Mouse (Mus musculus): ENCODE measurements around the gene Apeh. TPM values are rescaled to one million over a fixed set of nuclear protein-coding genes. Genes with fewer than 3 reads are reported as not detected.

The Apeh gene
- total and polyA plus RNA-seq, 3 experiments: 69.0 to 76.1 TPM; not detected in 1

DNA sequence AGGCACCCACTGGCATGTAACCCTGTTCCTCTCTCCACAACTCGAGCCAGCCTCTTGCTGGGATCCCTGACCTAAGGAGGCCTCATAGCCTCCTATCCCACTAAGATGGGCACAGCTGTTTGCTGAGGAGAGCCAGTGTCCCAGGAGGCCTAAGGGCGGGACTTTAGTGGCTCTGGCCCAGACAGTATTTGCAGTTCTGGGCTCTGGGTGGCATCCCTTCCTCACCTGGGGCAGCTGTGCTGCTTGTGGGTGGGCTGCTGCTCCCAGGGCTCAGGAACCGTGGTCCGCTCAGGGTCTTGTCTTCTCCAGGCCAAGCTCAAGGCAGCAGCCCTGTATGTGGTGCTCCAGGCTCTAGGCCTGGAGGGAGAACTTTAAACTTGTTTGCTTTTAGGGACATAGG is 47.8 kb downstream of the Apeh start:
- peaks cover 4 to 6% of the 10 kb centered on the region in 2 experiments for H3K36me3 ChIP-seq (ENCODE audit: control insufficient read depth in 1 of 2, insufficient read depth in 2 of 2, low read length in 2 of 2)
- no peaks in the 10 kb centered on the region for H3K27me3 ChIP-seq (ENCODE audit: control insufficient read depth in 1 of 2, insufficient read depth in 2 of 2, low read length in 2 of 2)
- no peak for DNase-seq (ENCODE audit: low read depth, low spot score)
- H3K79me2 ChIP-seq (ENCODE audit: control insufficient read depth, insufficient read depth, low read length, poor library complexity): peaks cover 10% of the 10 kb centered on the region
- no peak for TF ChIP-seq RAD21 (IDR thresholded peaks at IDR 0.05; ENCODE audit: low read depth, low read length)
- TF ChIP-seq KAT2A (conservative IDR thresholded peaks at IDR 0.05; ENCODE audit: low read depth, low read length): no peak
- no peak for TF ChIP-seq GATA1 (IDR thresholded peaks at IDR 0.05; ENCODE audit: low read depth, low read length)
- TF ChIP-seq MYC (IDR thresholded peaks at IDR 0.05; ENCODE audit: low read depth, low read length): no peak
- TF ChIP-seq CHD2 (IDR thresholded peaks at IDR 0.05; ENCODE audit: low read length): no peak
- no peak for TF ChIP-seq USF2 (IDR thresholded peaks at IDR 0.05; ENCODE audit: borderline replicate concordance in 1 of 2, insufficient read depth in 1 of 2, low read depth in 1 of 2, low read length in 2 of 2)
- no peak for TF ChIP-seq MEF2A (IDR thresholded peaks at IDR 0.05; ENCODE audit: extremely low read depth, insufficient replicate concordance, low read depth, low read length, poor library complexity, severe bottlenecking)
- no peak for TF ChIP-seq USF1 (IDR thresholded peaks at IDR 0.05; ENCODE audit: low read depth, low read length)
- no peak for TF ChIP-seq SMC3 (IDR thresholded peaks at IDR 0.05; ENCODE audit: low read depth, low read length)
- no peak for TF ChIP-seq UBTF (IDR thresholded peaks at IDR 0.05; ENCODE audit: borderline replicate concordance, insufficient read depth, low read depth, low read length)
- no peak overlapping the region for H3K4me3 ChIP-seq (ENCODE audit: control insufficient read depth in 1 of 2, insufficient read depth in 1 of 2, low read depth in 2 of 2, low read length in 2 of 2)
- H3K27ac ChIP-seq (ENCODE audit: control insufficient read depth, low read depth, low read length): no peak overlapping the region
- H3K9ac ChIP-seq (ENCODE audit: control insufficient read depth, low read depth, low read length, poor library complexity, severe bottlenecking): no peak overlapping the region
- H3K4me1 ChIP-seq (ENCODE audit: control insufficient read depth in 1 of 2, insufficient read depth in 2 of 2, low read length in 2 of 2): peaks cover 2 to 14% of the 10 kb centered on the region in 2 experiments
- no peaks in the 10 kb centered on the region for H3K9me3 ChIP-seq (replicated peaks; ENCODE audit: insufficient read depth, low read length)

DNA sequence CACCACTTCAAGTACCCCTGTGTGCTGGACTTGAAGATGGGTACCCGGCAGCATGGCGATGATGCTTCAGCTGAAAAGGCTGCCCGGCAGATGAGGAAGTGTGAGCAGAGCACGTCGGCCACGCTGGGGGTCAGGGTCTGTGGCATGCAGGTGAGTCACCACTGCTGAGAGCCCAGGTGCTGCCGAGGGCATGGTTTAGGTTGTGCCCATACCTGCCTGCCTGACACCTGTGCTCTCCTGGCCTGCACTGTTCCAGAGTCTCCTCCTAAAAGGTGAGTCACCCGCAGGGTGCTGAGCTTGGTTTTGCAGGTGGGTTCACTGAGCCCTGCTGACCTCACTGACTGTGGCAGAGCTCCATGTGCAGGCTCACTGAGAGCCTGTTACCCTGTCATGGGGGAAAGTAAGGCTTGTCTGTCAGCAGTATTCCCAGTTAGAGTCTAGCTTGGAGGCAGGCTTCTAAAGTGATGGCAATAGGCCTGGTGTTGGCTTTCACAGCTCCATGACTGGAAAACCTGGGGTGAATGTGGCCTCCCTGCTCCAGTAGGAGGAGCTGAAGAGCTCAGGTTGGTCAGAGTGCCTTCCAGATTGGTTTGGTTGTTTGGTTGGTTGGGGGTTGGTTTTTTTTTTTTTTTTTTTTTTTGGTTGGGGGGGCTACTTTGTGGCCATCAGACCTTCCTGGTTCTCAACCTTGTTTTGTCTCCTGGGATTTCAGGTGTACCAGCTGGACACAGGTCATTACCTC is 49.5 kb downstream of the Apeh start:
- Histone ChIP-seq H3K4me3 (ENCODE audit: control insufficient read depth in 1 of 2, insufficient read depth in 1 of 2, low read depth in 2 of 2, low read length in 2 of 2) (no peak overlapping the region), H3K79me2 (ENCODE audit: control insufficient read depth, insufficient read depth, low read length, poor library complexity) (peaks cover 10% of the 10 kb centered on the region), H3K27me3 (ENCODE audit: control insufficient read depth in 1 of 2, insufficient read depth in 2 of 2, low read length in 2 of 2) (no peaks in the 10 kb centered on the region), H3K9me3 (replicated peaks; ENCODE audit: insufficient read depth, low read length) (no peaks in the 10 kb centered on the region), H3K4me1 (ENCODE audit: control insufficient read depth in 1 of 2, insufficient read depth in 2 of 2, low read length in 2 of 2) (peaks cover 2 to 12% of the 10 kb centered on the region in 2 experiments), H3K36me3 (ENCODE audit: control insufficient read depth in 1 of 2, insufficient read depth in 2 of 2, low read length in 2 of 2) (peaks cover 6 to 9% of the 10 kb centered on the region in 2 experiments), H3K9ac (ENCODE audit: control insufficient read depth, low read depth, low read length, poor library complexity, severe bottlenecking) (no peak overlapping the region), H3K27ac (ENCODE audit: control insufficient read depth, low read depth, low read length) (no peak overlapping the region)
- peak; percentile 13 to 38 (median 38); a peak in 4 of 6 replicates for TF ChIP-seq CTCF (IDR thresholded peaks at IDR 0.05 in 2 of 3, conservative IDR thresholded peaks at IDR 0.05 in 1 of 3; ENCODE audit: control insufficient read depth in 1 of 3, insufficient read depth in 1 of 3, low read depth in 2 of 3, low read length in 3 of 3, poor library complexity in 1 of 3, severe bottlenecking in 1 of 3)
- no peak for TF ChIP-seq SIN3A (IDR thresholded peaks at IDR 0.05; ENCODE audit: low read length)
- TF ChIP-seq SMC3 (IDR thresholded peaks at IDR 0.05; ENCODE audit: low read depth, low read length): peak; percentile 25
- DNase-seq (ENCODE audit: low read depth, low spot score): no peak

Other genes starting within 250 kb of the Apeh start
- gene Rbm6, start 221.4 kb downstream of the Apeh start, total RNA-seq (2012; rRNA removed): 54.2 and 55.8 TPM in 2 replicates
- 100 to 1,000 TPM in 1 of 2 experiments, 10 to 100 TPM in 1; 55.7 to 521 TPM for gene Rbm6, start 221.4 kb downstream of the Apeh start, polyA plus RNA-seq (2012; ENCODE audit: insufficient read depth in 1 of 2, insufficient read length in 2 of 2, low read depth in 1 of 2, low replicate concordance in 2 of 2, missing spikeins in 1 of 2)
- gene Mon1a, start 206.5 kb downstream of the Apeh start, total RNA-seq (2012; rRNA removed): 10.1 and 11.5 TPM in 2 replicates
- gene Mon1a, start 206.5 kb downstream of the Apeh start, polyA plus RNA-seq (2012; ENCODE audit: insufficient read depth in 1 of 2, insufficient read length in 2 of 2, low read depth in 1 of 2, low replicate concordance in 2 of 2, missing spikeins in 1 of 2): 10 to 100 TPM in 1 of 2 experiments, not detected in 1; 13.5 TPM
- 136 and 149 TPM in 2 replicates for gene Mst1r, start 187.7 kb downstream of the Apeh start, total RNA-seq (2012; rRNA removed)
- 100 to 1,000 TPM in 1 of 2 experiments, not detected in 1; 133 TPM for gene Mst1r, start 187.7 kb downstream of the Apeh start, polyA plus RNA-seq (2012; ENCODE audit: insufficient read depth in 1 of 2, insufficient read length in 2 of 2, low read depth in 1 of 2, low replicate concordance in 2 of 2, missing spikeins in 1 of 2)
- gene Actl11, start 166.1 kb downstream of the Apeh start, total RNA-seq (2012; rRNA removed): not detected in 2 replicates
- gene Actl11, start 166.1 kb downstream of the Apeh start, polyA plus RNA-seq (2012; ENCODE audit: insufficient read depth in 1 of 2, insufficient read length in 2 of 2, low read depth in 1 of 2, low replicate concordance in 2 of 2, missing spikeins in 1 of 2): not detected
- 0.08 and 0.39 TPM in 2 replicates for gene Camkv, start 158.9 kb downstream of the Apeh start, total RNA-seq (2012; rRNA removed)
- gene Camkv, start 158.9 kb downstream of the Apeh start, polyA plus RNA-seq (2012; ENCODE audit: insufficient read depth in 1 of 2, insufficient read length in 2 of 2, low read depth in 1 of 2, low replicate concordance in 2 of 2, missing spikeins in 1 of 2): under 1 TPM in 1 of 2 experiments, not detected in 1; 0.14 TPM
- gene Traip, start 144.5 kb downstream of the Apeh start, total RNA-seq (2012; rRNA removed): 37.3 and 43.6 TPM in 2 replicates
- gene Traip, start 144.5 kb downstream of the Apeh start, polyA plus RNA-seq (2012; ENCODE audit: insufficient read depth in 1 of 2, insufficient read length in 2 of 2, low read depth in 1 of 2, low replicate concordance in 2 of 2, missing spikeins in 1 of 2): 10 to 100 TPM in 1 of 2 experiments, not detected in 1; 65.2 TPM
- gene Uba7, start 119.1 kb downstream of the Apeh start, total RNA-seq (2012; rRNA removed): 15.8 and 18.1 TPM in 2 replicates
- gene Uba7, start 119.1 kb downstream of the Apeh start, polyA plus RNA-seq (2012; ENCODE audit: insufficient read depth in 1 of 2, insufficient read length in 2 of 2, low read depth in 1 of 2, low replicate concordance in 2 of 2, missing spikeins in 1 of 2): 10 to 100 TPM in 1 of 2 experiments, not detected in 1; 44.1 TPM
- 0.26 and 0.35 TPM in 2 replicates for gene Gm20661, start 111.5 kb downstream of the Apeh start, total RNA-seq (2012; rRNA removed)
- gene Gm20661, start 111.5 kb downstream of the Apeh start, polyA plus RNA-seq (2012; ENCODE audit: insufficient read depth in 1 of 2, insufficient read length in 2 of 2, low read depth in 1 of 2, low replicate concordance in 2 of 2, missing spikeins in 1 of 2): under 1 TPM in 1 of 2 experiments, not detected in 1; 0.85 TPM
- gene Inka1, start 108.7 kb downstream of the Apeh start, total RNA-seq (2012; rRNA removed): 54.1 and 65.3 TPM in 2 replicates
- 10 to 100 TPM in 1 of 2 experiments, not detected in 1; 60.7 TPM for gene Inka1, start 108.7 kb downstream of the Apeh start, polyA plus RNA-seq (2012; ENCODE audit: insufficient read depth in 1 of 2, insufficient read length in 2 of 2, low read depth in 1 of 2, low replicate concordance in 2 of 2, missing spikeins in 1 of 2)
- 0.65 and 1.5 TPM in 2 replicates for gene Cdhr4, start 102.1 kb downstream of the Apeh start, total RNA-seq (2012; rRNA removed)
- gene Cdhr4, start 102.1 kb downstream of the Apeh start, polyA plus RNA-seq (2012; ENCODE audit: insufficient read depth in 1 of 2, insufficient read length in 2 of 2, low read depth in 1 of 2, low replicate concordance in 2 of 2, missing spikeins in 1 of 2): 1 to 10 TPM in 1 of 2 experiments, not detected in 1; 4.4 TPM
- gene Gm20662, start 98.3 kb downstream of the Apeh start, total RNA-seq (2012; rRNA removed): 0.62 and 0.73 TPM in 2 replicates
- gene Gm20662, start 98.3 kb downstream of the Apeh start, polyA plus RNA-seq (2012; ENCODE audit: insufficient read depth in 1 of 2, insufficient read length in 2 of 2, low read depth in 1 of 2, low replicate concordance in 2 of 2, missing spikeins in 1 of 2): 1 to 10 TPM in 1 of 2 experiments, not detected in 1; 1.2 TPM
- gene Ip6k1, start 92.1 kb downstream of the Apeh start, total RNA-seq (2012; rRNA removed): 35.5 and 37.2 TPM in 2 replicates
- gene Ip6k1, start 92.1 kb downstream of the Apeh start, polyA plus RNA-seq (2012; ENCODE audit: insufficient read depth in 1 of 2, insufficient read length in 2 of 2, low read depth in 1 of 2, low replicate concordance in 2 of 2, missing spikeins in 1 of 2): 10 to 100 TPM; 31.8 to 59.1 TPM
- gene Gmppb, start 45.4 kb downstream of the Apeh start, total RNA-seq (2012; rRNA removed): 38.1 and 50.4 TPM in 2 replicates
- 10 to 100 TPM in 1 of 2 experiments, not detected in 1; 26.2 TPM for gene Gmppb, start 45.4 kb downstream of the Apeh start, polyA plus RNA-seq (2012; ENCODE audit: insufficient read depth in 1 of 2, insufficient read length in 2 of 2, low read depth in 1 of 2, low replicate concordance in 2 of 2, missing spikeins in 1 of 2)
- gene Amigo3, start 41.4 kb downstream of the Apeh start, total RNA-seq (2012; rRNA removed): 1.2 and 2.2 TPM in 2 replicates
- 1 to 10 TPM in 1 of 2 experiments, not detected in 1; 3.4 TPM for gene Amigo3, start 41.4 kb downstream of the Apeh start, polyA plus RNA-seq (2012; ENCODE audit: insufficient read depth in 1 of 2, insufficient read length in 2 of 2, low read depth in 1 of 2, low replicate concordance in 2 of 2, missing spikeins in 1 of 2)
- 1.6 and 4.6 TPM in 2 replicates for gene Mst1, start 14.2 kb downstream of the Apeh start, total RNA-seq (2012; rRNA removed)
- gene Mst1, start 14.2 kb downstream of the Apeh start, polyA plus RNA-seq (2012; ENCODE audit: insufficient read depth in 1 of 2, insufficient read length in 2 of 2, low read depth in 1 of 2, low replicate concordance in 2 of 2, missing spikeins in 1 of 2): 1 to 10 TPM in 1 of 2 experiments, not detected in 1; 10.0 TPM
- 24.9 and 28.5 TPM in 2 replicates for gene Rnf123, start 11.3 kb downstream of the Apeh start, total RNA-seq (2012; rRNA removed)
- gene Rnf123, start 11.3 kb downstream of the Apeh start, polyA plus RNA-seq (2012; ENCODE audit: insufficient read depth in 1 of 2, insufficient read length in 2 of 2, low read depth in 1 of 2, low replicate concordance in 2 of 2, missing spikeins in 1 of 2): 10 to 100 TPM in 1 of 2 experiments, not detected in 1; 74.8 TPM
- gene Bsn, start 95.8 kb upstream of the Apeh start, total RNA-seq (2012; rRNA removed): 2.7 and 3.5 TPM in 2 replicates
- gene Bsn, start 95.8 kb upstream of the Apeh start, polyA plus RNA-seq (2012; ENCODE audit: insufficient read depth in 1 of 2, insufficient read length in 2 of 2, low read depth in 1 of 2, low replicate concordance in 2 of 2, missing spikeins in 1 of 2): 1 to 10 TPM in 1 of 2 experiments, not detected in 1; 5.6 TPM
- gene Dag1, start 169.4 kb upstream of the Apeh start, total RNA-seq (2012; rRNA removed): 7.8 and 8.1 TPM in 2 replicates
- gene Dag1, start 169.4 kb upstream of the Apeh start, polyA plus RNA-seq (2012; ENCODE audit: insufficient read depth in 1 of 2, insufficient read length in 2 of 2, low read depth in 1 of 2, low replicate concordance in 2 of 2, missing spikeins in 1 of 2): 10 to 100 TPM in 1 of 2 experiments, not detected in 1; 27.6 TPM
- 1.6 and 2.0 TPM in 2 replicates for gene Nicn1, start 195.8 kb upstream of the Apeh start, total RNA-seq (2012; rRNA removed)
- 1 to 10 TPM in 1 of 2 experiments, not detected in 1; 4.7 TPM for gene Nicn1, start 195.8 kb upstream of the Apeh start, polyA plus RNA-seq (2012; ENCODE audit: insufficient read depth in 1 of 2, insufficient read length in 2 of 2, low read depth in 1 of 2, low replicate concordance in 2 of 2, missing spikeins in 1 of 2)
- 0.15 and 0.26 TPM in 2 replicates for gene Amt, start 202.2 kb upstream of the Apeh start, total RNA-seq (2012; rRNA removed)
- under 1 TPM in 1 of 2 experiments, not detected in 1; 0.58 TPM for gene Amt, start 202.2 kb upstream of the Apeh start, polyA plus RNA-seq (2012; ENCODE audit: insufficient read depth in 1 of 2, insufficient read length in 2 of 2, low read depth in 1 of 2, low replicate concordance in 2 of 2, missing spikeins in 1 of 2)
- gene Rhoa, start 211.5 kb upstream of the Apeh start, total RNA-seq (2012; rRNA removed): 80.9 and 83.1 TPM in 2 replicates
- gene Rhoa, start 211.5 kb upstream of the Apeh start, polyA plus RNA-seq (2012; ENCODE audit: insufficient read depth in 1 of 2, insufficient read length in 2 of 2, low read depth in 1 of 2, low replicate concordance in 2 of 2, missing spikeins in 1 of 2): 100 to 1,000 TPM in 1 of 2 experiments, not detected in 1; 241 TPM
- gene Tcta, start 211.6 kb upstream of the Apeh start, total RNA-seq (2012; rRNA removed): 3.4 and 4.9 TPM in 2 replicates
- 1 to 10 TPM in 1 of 2 experiments, not detected in 1; 7.0 TPM for gene Tcta, start 211.6 kb upstream of the Apeh start, polyA plus RNA-seq (2012; ENCODE audit: insufficient read depth in 1 of 2, insufficient read length in 2 of 2, low read depth in 1 of 2, low replicate concordance in 2 of 2, missing spikeins in 1 of 2)
- 1,163 and 1,351 TPM in 2 replicates for gene Gpx1, start 244.3 kb upstream of the Apeh start, total RNA-seq (2012; rRNA removed)
- gene Gpx1, start 244.3 kb upstream of the Apeh start, polyA plus RNA-seq (2012; ENCODE audit: insufficient read depth in 1 of 2, insufficient read length in 2 of 2, low read depth in 1 of 2, low replicate concordance in 2 of 2, missing spikeins in 1 of 2): 1,000 to 10,000 TPM; 1,085 to 1,266 TPM